Mouse (Mus musculus): ENCODE data around the gene Kcnj2.

The Kcnj2 gene

DNA sequence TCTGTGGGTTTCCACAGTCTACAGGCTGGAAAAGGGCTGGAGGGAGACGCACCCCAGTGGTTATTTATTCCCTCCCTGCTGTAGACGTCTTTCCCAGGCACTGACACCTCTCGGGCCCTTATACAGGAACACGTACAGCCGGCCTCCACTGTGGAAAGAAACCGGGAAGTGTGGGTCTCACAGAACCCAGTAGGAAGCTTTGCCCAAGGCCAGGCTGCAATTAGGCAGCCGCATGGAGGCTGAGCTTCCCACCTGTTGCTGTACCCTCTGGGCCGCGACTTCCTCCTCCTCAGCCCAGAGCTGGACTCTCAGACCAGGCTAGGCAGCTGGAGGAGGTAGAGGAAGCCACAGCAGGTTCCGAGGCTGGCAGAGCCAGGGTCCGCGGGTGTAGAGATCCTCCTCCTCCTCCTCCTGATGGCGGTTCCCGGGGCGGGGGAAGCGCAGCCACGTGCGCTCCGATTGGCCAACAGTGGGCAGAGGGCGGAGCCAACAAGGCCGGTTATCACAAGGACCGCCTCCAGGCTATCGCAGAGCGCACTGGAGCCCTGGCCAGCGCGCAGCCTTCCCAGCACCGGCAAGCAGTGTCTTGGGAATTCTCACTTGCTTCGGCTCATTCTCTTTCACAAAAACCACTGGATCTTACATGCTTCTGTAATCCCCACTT, at the start of gene Kcnj2:
TSS of gene Kcnj2 (plus strand) at position 530 of the 664 bp plus-strand sequence.
- DNase-seq (ENCODE audit: low read depth, low spot score): peak; percentile 79
- no peaks in the 10 kb centered on the region; the same call in 1 of the 2 replicates for H3K27me3 ChIP-seq (ENCODE audit: control insufficient read depth, insufficient read depth, low read length, poor library complexity, severe bottlenecking)
- no peaks in the 10 kb centered on the region for H3K36me3 ChIP-seq (ENCODE audit: control insufficient read depth, insufficient read depth, low read length, poor library complexity, severe bottlenecking)

DNA sequence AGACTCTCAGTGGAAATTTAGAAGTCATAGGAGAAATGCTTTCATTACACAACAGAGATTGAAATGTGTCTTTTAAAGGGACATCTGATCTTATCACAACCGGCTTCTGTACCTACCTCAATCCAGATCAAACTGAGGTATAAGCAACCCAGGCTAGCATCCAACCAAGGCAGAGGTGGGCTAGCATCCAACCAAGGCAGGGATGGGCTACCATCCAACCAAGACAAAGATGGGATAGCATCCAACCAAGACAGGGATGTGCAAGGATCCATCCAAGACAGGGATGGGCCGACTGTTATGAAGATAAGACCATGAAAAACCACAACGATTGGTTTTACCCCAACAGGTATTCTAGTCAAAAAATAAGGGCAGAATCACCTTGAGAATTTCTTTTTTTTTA, 49.8 kb upstream of the Kcnj2 start:
- Histone ChIP-seq H3K27me3 (ENCODE audit: control insufficient read depth, insufficient read depth, low read length, poor library complexity, severe bottlenecking) (no peaks in the 10 kb centered on the region), H3K36me3 (ENCODE audit: control insufficient read depth, insufficient read depth, low read length, poor library complexity, severe bottlenecking) (no peaks in the 10 kb centered on the region)
- no peak for DNase-seq (ENCODE audit: low read depth, low spot score)

DNA sequence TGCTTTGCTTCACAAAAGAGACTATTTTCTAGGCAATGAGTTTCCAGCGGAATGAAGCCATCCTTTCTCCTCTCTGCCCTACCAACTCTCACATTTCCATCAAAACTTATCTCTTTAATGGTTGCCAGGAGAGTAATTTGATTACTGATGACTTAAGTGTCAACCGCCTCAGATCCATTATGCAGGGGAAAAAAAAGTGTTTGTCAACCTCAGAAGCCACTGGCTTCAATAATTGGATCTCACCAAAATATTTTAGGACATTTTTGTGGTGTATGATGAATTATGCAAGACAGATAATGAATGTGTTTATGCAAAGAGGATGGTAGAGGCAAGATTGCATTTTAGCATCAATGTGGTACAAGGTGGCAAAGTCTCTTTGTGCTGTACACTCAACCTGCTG, 45.8 kb upstream of the Kcnj2 start:
- Histone ChIP-seq H3K27me3 (ENCODE audit: control insufficient read depth, insufficient read depth, low read length, poor library complexity, severe bottlenecking) (no peaks in the 10 kb centered on the region), H3K36me3 (ENCODE audit: control insufficient read depth, insufficient read depth, low read length, poor library complexity, severe bottlenecking) (no peaks in the 10 kb centered on the region)
- no peak for DNase-seq (ENCODE audit: low read depth, low spot score)

DNA sequence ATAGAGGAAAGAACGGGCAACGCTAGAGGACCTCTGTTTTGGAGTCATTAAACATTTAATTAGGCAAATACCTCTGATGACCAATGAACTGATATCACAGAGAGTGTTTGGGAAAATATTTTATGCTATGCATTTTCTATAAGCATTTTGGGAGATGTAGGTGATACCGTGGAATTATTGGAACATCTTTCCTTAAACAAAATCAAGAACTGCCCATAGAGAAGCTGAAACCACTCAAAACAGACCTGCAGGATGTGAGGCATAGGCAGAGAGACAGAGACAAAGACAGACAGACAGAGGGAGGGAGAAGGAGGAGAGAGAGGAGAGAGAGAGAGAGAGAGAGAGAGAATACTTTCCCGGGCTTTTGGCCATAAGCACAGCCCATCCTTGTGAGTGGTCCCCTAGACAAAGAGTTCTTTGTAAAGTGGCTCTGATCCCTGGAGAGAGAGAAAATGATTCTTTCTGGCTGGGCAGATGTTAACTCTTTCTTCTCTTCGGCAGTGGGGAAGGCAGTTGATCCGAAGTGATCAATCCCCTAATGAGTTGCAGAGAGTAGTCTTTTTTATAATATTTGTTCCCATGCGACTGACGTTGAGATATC, 43.2 kb upstream of the Kcnj2 start:
- H3K27me3 ChIP-seq (ENCODE audit: control insufficient read depth, insufficient read depth, low read length, poor library complexity, severe bottlenecking): no peaks in the 10 kb centered on the region
- H3K36me3 ChIP-seq (ENCODE audit: control insufficient read depth, insufficient read depth, low read length, poor library complexity, severe bottlenecking): no peaks in the 10 kb centered on the region
- no peak for DNase-seq (ENCODE audit: low read depth, low spot score)

DNA sequence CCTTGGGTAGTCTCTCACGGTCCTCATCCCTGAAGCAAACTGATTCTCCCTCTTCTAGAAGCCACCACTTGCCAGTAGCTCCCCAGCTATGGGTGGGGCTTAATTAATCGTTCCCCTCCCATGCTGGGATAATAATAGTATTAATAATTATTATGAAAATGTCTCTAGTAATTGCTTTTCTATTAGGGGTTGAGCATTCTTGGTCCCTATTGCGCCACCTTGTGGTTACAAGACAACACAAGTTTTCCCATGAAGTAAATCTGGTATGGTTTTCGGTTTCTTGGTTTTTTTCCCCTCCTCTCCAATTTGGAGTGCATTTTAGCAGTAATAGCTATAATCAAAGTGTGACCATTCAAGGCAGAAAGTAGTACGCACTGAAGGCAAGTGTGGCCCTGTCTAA, 23.8 kb upstream of the Kcnj2 start:
- H3K27me3 ChIP-seq (ENCODE audit: control insufficient read depth, insufficient read depth, low read length, poor library complexity, severe bottlenecking): no peaks in the 10 kb centered on the region
- DNase-seq (ENCODE audit: low read depth, low spot score): peak; percentile 68
- no peaks in the 10 kb centered on the region for H3K36me3 ChIP-seq (ENCODE audit: control insufficient read depth, insufficient read depth, low read length, poor library complexity, severe bottlenecking)

DNA sequence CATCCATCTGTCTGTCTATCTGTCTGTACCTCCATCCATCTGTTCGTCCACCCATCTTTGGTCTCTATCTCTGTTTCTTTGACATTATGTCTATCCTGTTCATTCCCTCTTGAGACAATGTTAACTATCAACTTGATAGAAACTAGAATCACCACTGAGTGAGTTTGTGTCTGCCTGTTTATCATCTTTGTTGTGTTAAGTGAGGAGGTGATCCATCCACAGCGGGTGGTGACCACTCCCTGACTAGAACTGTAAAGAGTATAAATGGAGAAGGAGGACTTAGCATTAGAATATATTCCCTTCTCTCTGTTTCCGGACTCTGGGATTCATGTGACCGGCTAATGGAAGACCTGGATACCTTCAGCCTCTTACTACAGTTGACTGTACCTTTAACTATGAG, 22.7 kb upstream of the Kcnj2 start:
- no peaks in the 10 kb centered on the region for H3K36me3 ChIP-seq (ENCODE audit: control insufficient read depth, insufficient read depth, low read length, poor library complexity, severe bottlenecking)
- no peak for DNase-seq (ENCODE audit: low read depth, low spot score)
- H3K27me3 ChIP-seq (ENCODE audit: control insufficient read depth, insufficient read depth, low read length, poor library complexity, severe bottlenecking): no peaks in the 10 kb centered on the region

DNA sequence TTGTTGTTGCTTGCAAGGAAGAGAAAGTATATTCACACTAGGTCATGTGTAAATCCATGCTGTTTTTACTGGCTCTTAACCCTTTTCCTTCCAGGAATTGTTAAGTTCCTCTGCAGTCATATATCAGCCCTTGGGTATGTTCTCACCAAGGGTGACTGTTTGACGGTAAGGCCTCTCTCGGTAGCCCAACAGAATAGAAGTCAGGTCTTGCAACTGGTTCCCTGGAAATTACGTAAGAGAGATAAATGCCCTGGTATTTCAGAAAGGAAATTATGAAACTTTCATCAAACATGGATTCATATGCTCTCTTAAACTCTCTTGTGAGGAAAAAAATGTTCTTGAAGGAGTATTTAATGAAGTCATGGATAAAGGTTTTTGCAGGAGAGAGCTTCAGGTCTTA, 11.7 kb upstream of the Kcnj2 start:
- Histone ChIP-seq H3K36me3 (ENCODE audit: control insufficient read depth, insufficient read depth, low read length, poor library complexity, severe bottlenecking) (no peaks in the 10 kb centered on the region), H3K27me3 (ENCODE audit: control insufficient read depth, insufficient read depth, low read length, poor library complexity, severe bottlenecking) (no peaks in the 10 kb centered on the region)
- DNase-seq (ENCODE audit: low read depth, low spot score): no peak

DNA sequence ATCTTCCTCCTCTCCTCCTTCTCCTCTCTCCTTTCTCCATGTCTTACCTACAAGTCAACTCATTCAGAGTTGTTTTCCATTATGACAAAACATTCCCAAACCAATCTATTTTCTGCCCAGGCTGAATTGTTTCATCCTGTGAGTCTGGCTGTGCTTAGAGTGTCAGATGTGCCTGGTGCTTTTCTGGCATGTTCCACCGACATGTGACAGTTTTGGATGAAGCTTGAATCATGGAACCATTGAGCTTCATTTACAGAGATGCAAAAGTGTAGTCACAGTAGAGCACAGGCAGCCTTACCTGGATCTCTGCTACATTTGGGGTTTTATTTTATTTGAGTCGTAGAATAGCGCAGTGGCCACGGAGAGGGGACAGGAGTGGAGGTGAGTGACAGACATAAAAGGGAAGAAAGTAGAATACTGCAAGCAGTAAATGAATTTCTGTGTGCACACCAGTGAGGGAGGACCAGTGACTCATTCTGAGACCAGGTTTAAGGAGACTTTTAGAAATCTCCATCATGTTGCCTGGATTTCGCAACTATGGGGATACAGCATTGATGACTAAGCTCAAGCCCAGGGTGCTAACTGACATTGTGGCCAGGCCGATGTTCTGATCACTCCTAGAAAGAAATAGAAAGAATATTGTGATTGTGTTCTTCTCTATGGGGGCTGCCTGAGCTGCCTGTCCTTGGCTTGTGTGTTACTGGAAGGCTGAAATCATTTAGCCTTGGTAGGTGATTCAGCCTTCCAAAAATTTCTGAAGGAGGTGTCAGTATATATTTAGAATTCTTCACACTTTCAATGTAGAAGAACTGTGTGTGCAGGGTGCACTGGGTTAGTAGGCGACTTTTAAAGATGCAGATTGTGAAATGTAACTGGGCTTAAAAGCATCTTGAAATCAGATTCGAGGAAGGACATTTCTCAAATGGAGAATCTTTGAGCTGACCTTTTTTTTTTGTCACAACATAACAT, 10.8 kb upstream of the Kcnj2 start:
- Histone ChIP-seq H3K36me3 (ENCODE audit: control insufficient read depth, insufficient read depth, low read length, poor library complexity, severe bottlenecking) (no peaks in the 10 kb centered on the region), H3K27me3 (ENCODE audit: control insufficient read depth, insufficient read depth, low read length, poor library complexity, severe bottlenecking) (no peaks in the 10 kb centered on the region)
- DNase-seq (ENCODE audit: low read depth, low spot score): no peak

DNA sequence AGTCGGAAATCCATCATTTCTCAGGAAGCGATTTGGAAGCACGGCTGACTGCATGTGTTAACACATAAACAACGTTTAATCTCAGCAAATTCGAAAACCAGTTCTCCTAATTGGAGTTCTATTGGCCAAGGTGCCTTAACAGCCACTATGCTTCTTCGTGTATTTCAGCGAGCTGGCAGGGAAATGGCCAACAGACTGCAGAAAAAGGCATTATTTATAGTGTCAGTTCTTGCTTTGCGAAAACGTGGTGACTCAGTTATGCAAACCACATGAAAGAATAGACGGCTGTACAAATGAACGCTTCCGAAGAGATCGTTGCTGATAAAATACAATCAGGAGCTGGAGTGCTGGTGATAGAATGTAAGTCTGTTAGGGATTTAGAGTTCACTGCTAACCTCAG, 9.9 kb upstream of the Kcnj2 start:
- H3K36me3 ChIP-seq (ENCODE audit: control insufficient read depth, insufficient read depth, low read length, poor library complexity, severe bottlenecking): no peaks in the 10 kb centered on the region
- H3K27me3 ChIP-seq (ENCODE audit: control insufficient read depth, insufficient read depth, low read length, poor library complexity, severe bottlenecking): no peaks in the 10 kb centered on the region
- DNase-seq (ENCODE audit: low read depth, low spot score): no peak

DNA sequence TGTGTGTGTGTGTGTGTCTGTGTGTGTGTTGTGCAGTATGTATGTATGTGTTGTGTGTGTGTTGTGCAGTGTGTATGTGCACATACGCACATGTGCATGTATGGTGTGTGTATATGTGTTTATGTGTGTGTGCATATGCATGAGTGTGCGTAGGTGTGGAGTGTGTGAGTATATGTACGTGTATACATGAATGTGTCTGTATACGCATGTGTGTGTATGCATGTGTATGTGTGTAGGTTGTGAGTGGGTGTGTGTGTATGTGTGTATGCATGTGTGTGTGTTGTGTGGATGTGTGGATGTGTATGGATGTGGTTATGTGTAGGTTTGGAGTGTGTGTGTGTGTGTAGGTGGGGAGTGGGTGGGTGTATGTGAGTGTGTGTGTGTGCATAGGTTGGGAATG, 8.5 kb upstream of the Kcnj2 start:
- DNase-seq (ENCODE audit: low read depth, low spot score): no peak
- Histone ChIP-seq H3K27me3 (ENCODE audit: control insufficient read depth, insufficient read depth, low read length, poor library complexity, severe bottlenecking) (no peaks in the 10 kb centered on the region), H3K36me3 (ENCODE audit: control insufficient read depth, insufficient read depth, low read length, poor library complexity, severe bottlenecking) (no peaks in the 10 kb centered on the region)

DNA sequence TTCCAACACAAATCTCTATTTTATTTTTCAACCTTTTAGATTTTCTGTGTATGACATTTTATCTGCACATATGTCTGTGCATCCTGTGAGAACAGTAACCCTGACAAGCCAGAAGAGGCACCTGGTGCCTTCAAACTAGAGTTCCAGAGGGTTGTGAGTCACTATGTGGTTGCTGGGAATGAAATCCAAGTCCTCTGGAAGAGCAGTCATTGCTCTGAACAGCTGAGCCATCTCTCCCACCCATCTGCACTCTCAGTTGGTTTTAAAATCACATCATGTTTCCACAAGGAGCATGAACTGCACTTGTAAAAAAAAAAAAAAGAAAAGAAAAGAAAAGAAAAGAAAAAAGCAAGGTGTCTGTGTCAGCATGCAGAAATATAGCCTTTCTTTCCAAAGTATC, 6.5 kb upstream of the Kcnj2 start:
- no peak for DNase-seq (ENCODE audit: low read depth, low spot score)
- Histone ChIP-seq H3K27me3 (ENCODE audit: control insufficient read depth, insufficient read depth, low read length, poor library complexity, severe bottlenecking) (no peaks in the 10 kb centered on the region), H3K36me3 (ENCODE audit: control insufficient read depth, insufficient read depth, low read length, poor library complexity, severe bottlenecking) (no peaks in the 10 kb centered on the region)

DNA sequence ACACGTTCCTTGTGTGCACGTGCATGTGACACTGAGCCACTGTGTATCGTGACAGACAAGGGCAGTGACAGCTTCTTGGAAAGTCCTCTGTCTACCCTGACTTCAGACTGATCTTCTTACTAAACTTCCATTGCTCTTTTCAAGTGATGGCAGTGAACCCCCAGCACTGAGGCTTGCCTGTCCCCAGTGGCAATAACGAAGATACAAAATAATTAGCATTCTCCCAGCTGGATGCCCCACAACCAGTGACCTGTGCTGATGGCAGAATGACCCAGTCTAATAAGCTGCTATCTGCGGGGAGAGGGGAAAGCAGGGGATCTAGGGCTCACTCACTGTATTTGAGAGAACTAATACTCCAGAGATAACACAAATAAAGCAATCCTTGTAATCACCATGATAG, 5.7 kb upstream of the Kcnj2 start:
- DNase-seq (ENCODE audit: low read depth, low spot score): no peak
- Histone ChIP-seq H3K27me3 (ENCODE audit: control insufficient read depth, insufficient read depth, low read length, poor library complexity, severe bottlenecking) (no peaks in the 10 kb centered on the region), H3K36me3 (ENCODE audit: control insufficient read depth, insufficient read depth, low read length, poor library complexity, severe bottlenecking) (no peaks in the 10 kb centered on the region)

DNA sequence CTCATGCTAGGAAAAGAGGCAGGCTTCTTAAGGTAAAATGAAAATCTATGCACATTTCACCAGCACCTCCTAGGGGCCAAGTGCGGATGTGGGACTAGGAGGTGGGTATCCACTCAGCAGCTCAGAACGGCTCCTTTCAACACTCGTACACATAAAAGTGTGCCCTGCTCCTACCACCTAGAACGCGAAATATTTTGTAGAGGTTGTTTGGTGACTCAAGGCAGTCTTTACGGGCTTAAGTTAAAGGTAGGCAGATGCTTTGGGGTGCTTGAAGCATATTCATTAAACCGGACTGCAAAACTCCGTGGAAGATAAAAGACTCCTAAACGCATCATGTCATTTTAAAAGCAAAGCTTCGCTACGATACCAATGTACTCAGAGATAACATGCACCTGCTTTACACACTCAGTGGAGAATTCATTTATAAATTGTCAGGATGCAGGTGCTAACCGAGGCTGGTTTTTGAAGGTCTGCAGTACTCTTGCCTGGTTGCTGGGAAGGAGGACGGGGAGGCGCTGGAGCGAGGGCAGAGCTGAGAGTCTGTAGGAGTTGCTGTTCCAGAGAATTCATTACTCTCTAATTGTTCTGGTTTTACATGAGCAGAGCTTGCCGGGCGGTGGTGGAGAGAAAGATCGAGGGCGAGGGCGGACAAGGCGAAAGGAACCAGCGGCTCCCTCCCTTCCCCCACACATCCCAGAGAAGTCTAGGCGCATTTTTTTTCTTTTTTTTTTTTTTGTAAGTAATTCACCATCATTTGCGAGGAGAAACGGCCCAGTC, 1.0 kb upstream of the Kcnj2 start:
- peak; percentile 63 for DNase-seq (ENCODE audit: low read depth, low spot score)
- H3K36me3 ChIP-seq (ENCODE audit: control insufficient read depth, insufficient read depth, low read length, poor library complexity, severe bottlenecking): no peaks in the 10 kb centered on the region
- H3K27me3 ChIP-seq (ENCODE audit: control insufficient read depth, insufficient read depth, low read length, poor library complexity, severe bottlenecking): no peaks in the 10 kb centered on the region; the same call in 1 of the 2 replicates

DNA sequence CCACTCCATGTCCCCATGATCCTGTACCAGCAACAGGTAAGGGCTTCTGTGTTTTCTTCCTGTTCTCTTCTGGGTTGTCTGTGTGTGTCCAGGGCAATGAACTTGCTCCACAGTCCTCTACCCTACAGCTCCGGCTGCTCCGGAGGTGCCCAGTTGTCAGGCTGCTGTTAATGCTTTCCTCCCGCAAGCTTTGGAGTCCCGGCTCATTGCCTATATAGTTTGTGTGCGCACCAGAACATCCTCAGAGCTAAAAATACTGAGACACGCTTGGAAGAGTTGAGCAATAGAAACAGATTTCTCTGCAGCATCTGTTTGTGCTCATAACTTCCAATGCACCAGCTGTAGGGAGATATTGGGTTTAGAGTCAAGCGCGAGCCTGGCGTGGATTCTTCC, 331 bp downstream of the Kcnj2 start:
- no peaks in the 10 kb centered on the region; the same call in 1 of the 2 replicates for H3K27me3 ChIP-seq (ENCODE audit: control insufficient read depth, insufficient read depth, low read length, poor library complexity, severe bottlenecking)
- DNase-seq (ENCODE audit: low read depth, low spot score): no peak
- H3K36me3 ChIP-seq (ENCODE audit: control insufficient read depth, insufficient read depth, low read length, poor library complexity, severe bottlenecking): no peaks in the 10 kb centered on the region

Measured in splenic B cell, adult 2 months (primary cell).